Mouse (Mus musculus) erythroid progenitor cell, adult 5-6 weeks (primary cell): ENCODE measurements around the gene Pim1. TPM values are rescaled to one million over a fixed set of nuclear protein-coding genes. Genes with fewer than 3 reads are reported as not detected.
"Not testable (repeated sequence)": the region's sequence is repeated elsewhere in the genome, so short reads cannot be mapped to it uniquely, and the experiment has no call there.

ENCODE experiments used
- ATAC-seq: replicated peaks from 2 replicates; pipeline ENCODE4 v1.8.0; 2016; ENCODE audit warnings: moderate number of reproducible peaks, mild to moderate bottlenecking, moderate TSS enrichment, inconsistent platforms; ENCODE audit not compliant: poor library complexity, low FRiP score, severe bottlenecking
- total RNA-seq, 2 experiments: library from RNA; stranded (forward) in 1 of 2; stranded (reverse) in 1 of 2; fragments of 150-400 nt in 1 of 2; fragments of 186-747, 209-891 nt in 1 of 2; gene quantifications; 2 replicates each; pipeline versions ENCODE4 v1.2.3 to v1.2.4; 2015 to 2017; ENCODE audit warnings: low replicate concordance in 2 of 2

Gene Pim1
- total RNA-seq, 2 experiments from 2014 or later: 88.0 to 143 TPM

GRCm38 (mm10) chr17:29492269-29493191 is 2.0 kb downstream of the Pim1 start:
- peak; percentile 31 for ATAC-seq

GRCm38 (mm10) chr17:29493461-29493980 is 3.0 kb downstream of the Pim1 start:
- no peak for ATAC-seq

GRCm38 (mm10) chr17:29494062-29494731 is 3.6 kb downstream of the Pim1 start:
- ATAC-seq: no peak

GRCm38 (mm10) chr17:29494732-29495076 is 4.2 kb downstream of the Pim1 start:
- no peak for ATAC-seq

GRCm38 (mm10) chr17:29496211-29497070 is 5.9 kb downstream of the Pim1 start:
- no peak for ATAC-seq

- ATAC-seq: no peak
Measured at GRCm38 (mm10) chr17:29497071-29497354, 6.5 kb downstream of the Pim1 start.

GRCm38 (mm10) chr17:29497481-29497880 is 6.9 kb downstream of the Pim1 start:
- ATAC-seq: not testable (repeated sequence)

- no peak for ATAC-seq
Measured at GRCm38 (mm10) chr17:29498028-29498427, 7.5 kb downstream of the Pim1 start.

- not testable (repeated sequence) for ATAC-seq
Measured at GRCm38 (mm10) chr17:29498952-29499351, 8.4 kb downstream of the Pim1 start.

- no peak for ATAC-seq
Measured at GRCm38 (mm10) chr17:29499511-29499910, 9.0 kb downstream of the Pim1 start.

- no peak for ATAC-seq
Measured at GRCm38 (mm10) chr17:29500243-29500740, 9.7 kb downstream of the Pim1 start.

- peak; percentile 46 for ATAC-seq
Measured at GRCm38 (mm10) chr17:29500802-29501469, 10.4 kb downstream of the Pim1 start.

- ATAC-seq: peak; percentile 41
Measured at GRCm38 (mm10) chr17:29502005-29502668, 11.6 kb downstream of the Pim1 start.

GRCm38 (mm10) chr17:29502669-29503665 is 12.4 kb downstream of the Pim1 start:
- peak; percentile 75 for ATAC-seq

GRCm38 (mm10) chr17:29503700-29504099 is 13.1 kb downstream of the Pim1 start:
- ATAC-seq: no peak

GRCm38 (mm10) chr17:29508927-29509608 is 18.5 kb downstream of the Pim1 start:
- no peak; the same call in 1 of the 2 replicates for ATAC-seq

GRCm38 (mm10) chr17:29510691-29511090 is 20.1 kb downstream of the Pim1 start:
- no peak for ATAC-seq
